Mouse (Mus musculus) cortical plate, adult 2 months (tissue): ENCODE data around the gene Trip10.

Experiments used
- CTCF ChIP-seq: fragments of 200-500 bp; IDR thresholded peaks from 2 replicates; pipeline ENCODE4 v1.5.1; 2011; ENCODE audit warnings: mild to moderate bottlenecking, control low read depth, low read length; ENCODE audit not compliant: insufficient read depth; ENCODE audit errors: extremely low read depth
- POLR2A ChIP-seq: fragments of 200-500 bp; IDR thresholded peaks from 2 replicates; pipeline ENCODE4 v1.6.1; 2011; ENCODE audit warnings: mild to moderate bottlenecking, low read length, control low read depth; ENCODE audit not compliant: insufficient read depth; ENCODE audit errors: extremely low read depth

DNA sequence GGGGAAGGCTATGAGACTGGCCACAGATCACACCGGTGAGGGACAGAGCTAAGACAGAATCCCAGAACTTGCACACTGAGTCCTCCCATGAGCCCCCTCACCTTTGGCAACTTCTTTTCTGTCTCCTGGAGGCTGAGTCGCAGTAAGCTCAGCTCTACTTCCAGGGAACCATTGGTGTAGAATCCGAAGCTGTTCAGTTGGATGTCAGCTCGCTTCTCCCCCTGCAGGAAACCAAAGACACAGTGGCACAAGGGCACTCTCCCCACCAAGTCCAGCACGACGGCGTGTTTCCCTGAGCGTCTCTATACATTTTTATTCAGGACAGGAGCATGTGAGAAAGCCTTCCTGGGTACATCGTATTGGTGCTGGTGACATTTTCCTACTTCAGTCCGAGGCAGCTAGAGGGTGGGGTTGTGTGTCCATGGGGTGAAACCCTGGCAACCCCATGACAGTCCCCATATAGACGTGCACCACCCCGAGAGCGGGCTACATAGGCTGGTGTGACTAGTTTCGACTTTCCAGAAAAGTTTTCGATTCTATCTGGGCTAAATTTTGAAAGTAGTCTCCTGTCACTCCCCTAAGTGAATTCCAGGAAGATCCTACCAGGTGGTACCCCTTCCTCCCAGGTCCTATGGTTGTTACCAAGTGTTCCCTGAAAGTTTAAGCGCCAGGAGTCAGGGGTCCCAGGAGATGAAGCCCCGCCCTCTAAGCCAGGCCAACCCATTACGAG lies 2.4 kb upstream of the Trip10 start:
- 0 out of 2 replicates have a peak, but pooled peaks have one; percentile 2 for TF ChIP-seq CTCF
- TF ChIP-seq POLR2A: no peak
